Mouse (Mus musculus) CD4-positive, CD25-positive, alpha-beta regulatory T cell, adult 2 months (primary cell): ENCODE data around the gene Gm2000.
"Not testable (repeated sequence)": the region's sequence is repeated elsewhere in the genome, so short reads cannot be mapped to it uniquely, and the experiment has no call there.

Source experiments
- DNase-seq: peaks from one replicate; pipeline ENCODE4 v3.0.0-alpha.2; 2012; ENCODE audit warnings: low read depth, low spot score

Gm2000 gene

DNA sequence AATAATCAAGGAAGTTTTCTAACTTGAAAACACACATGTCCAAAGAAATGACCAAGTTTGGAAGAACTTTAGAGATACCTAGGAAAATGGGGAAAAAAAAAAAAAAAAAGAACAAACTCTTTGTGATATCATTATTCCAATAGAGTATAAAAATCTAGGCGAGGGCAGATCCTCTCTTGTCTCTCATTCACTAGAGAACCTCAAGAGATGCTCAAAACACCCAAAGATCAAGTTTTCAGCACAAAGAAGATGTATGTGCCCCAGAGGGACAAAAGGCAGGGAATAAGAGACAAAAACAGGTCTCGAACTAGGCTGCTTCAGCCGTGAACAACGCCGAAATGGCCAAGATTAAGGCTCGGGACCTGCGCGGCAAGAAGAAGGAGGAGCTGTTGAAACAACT lies at the start of gene Gm2000:
Gene Gm2000, plus strand, starts transcription at position 301 of the 400 bp plus-strand sequence.
- no peak for DNase-seq

DNA sequence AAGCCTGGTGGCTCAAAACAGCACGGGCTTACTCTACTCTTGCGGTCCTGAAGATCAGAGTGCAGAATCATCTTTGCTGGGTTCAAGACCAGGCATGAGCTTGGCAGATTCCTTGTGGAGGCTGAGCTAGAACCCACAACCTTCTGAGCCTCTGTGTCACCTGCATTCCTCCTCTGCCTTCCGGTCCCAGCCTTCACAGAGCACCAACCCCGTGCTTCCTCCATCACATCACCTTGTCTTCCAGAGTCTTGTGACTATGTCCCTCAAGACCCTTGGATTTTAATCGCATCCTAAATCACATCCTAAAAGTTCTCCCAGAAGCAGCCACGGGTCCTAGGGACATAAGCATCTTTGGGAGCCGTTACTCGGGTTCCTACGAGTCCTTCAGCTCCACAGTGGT lies 42.7 kb upstream of the Gm2000 start:
- no peak for DNase-seq

DNA sequence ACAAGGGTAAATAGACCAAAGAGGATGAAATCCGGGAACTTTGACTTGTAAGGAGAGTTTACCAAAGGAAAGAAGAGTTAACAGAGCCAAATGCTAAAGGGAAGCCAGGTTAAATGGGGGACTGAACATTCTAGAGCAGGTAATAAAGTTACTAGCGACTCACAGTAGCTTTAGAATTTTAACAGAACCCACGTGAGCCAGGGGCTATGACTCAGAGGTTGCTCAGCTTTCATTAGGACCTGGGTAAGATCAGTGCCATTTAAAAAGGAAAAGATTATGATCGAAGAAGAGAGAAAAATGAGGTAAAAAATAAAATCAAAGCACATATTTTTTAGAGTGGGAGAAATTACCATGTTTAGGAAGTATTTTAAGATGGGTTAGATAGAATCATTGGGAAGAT lies 25.0 kb upstream of the Gm2000 start:
- DNase-seq: no peak

DNA sequence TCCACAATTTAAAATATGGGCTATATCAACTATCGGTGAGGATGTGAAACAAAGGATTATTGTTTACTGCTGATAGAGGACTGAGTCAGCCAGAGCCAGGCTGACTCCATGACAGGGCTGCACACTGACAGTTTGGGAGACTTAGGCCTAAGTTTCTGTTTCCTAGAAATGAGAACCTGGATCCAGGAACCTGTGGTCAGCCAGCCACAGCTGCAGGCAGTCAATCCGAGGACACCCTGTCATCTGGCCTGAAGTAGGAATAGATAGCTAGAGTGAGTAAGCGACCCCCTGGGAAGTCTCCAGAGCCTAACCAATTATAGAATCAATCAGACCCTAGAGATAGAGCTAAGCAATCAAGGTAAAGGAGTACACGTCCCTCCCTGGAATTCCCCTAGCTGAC lies 21.4 kb upstream of the Gm2000 start:
- no peak for DNase-seq

DNA sequence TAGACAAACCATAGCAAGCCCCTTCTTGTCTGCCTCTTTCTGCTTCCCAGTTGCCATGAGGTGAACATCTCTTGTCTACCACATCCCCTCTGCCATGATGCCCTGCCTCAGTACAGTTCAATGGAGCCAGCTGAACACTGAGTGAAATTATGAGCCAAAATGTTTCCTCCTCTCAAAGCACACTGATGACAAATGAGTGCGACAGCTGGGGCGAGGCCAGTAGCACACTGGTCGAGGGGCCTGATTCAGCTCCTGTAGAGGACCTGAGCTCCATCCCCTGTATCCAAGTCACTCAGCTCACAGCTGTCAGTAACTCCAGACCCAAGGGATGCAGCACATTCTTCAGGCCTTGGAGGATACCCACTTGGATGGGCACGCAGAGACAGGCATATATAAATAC lies 20.2 kb upstream of the Gm2000 start:
- DNase-seq: no peak

DNA sequence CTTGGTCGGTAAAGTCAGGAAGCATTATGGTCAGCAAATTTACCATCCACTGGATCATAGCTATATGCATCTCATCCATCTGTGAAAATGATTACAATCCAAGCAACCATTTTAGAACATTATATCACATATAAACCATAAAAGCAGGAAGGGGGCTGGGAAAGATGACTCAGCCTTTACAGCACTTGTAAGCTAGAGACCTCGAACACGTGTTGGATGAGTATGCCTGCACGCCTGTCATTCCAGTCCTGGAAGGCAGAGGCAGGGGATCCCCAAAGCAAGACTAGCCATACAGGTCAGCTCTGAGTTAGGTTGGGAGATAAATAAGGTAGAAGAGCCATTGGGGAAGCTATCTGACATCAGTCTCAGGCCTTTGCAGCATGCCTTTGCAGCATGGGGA lies 16.8 kb upstream of the Gm2000 start:
- DNase-seq: no peak

DNA sequence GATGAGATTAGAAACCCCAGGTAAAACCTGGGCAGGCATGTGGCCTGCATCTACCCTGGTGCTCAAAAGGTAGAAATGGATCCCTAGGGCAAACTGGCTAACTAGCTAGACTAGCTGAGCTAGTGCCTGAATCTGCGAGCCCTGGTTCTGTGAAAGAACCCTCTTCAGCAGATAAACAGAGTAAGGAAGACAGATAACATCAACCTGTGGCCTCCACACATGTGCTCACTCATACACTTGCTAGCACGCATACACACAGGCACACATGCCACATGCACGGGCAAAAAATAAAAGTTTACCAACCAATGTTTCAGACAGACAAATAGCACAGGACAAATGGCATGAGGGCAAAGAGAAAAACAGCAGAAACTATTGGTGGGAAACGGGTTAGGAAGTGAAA lies 15.4 kb upstream of the Gm2000 start:
- DNase-seq: peak; percentile 12

DNA sequence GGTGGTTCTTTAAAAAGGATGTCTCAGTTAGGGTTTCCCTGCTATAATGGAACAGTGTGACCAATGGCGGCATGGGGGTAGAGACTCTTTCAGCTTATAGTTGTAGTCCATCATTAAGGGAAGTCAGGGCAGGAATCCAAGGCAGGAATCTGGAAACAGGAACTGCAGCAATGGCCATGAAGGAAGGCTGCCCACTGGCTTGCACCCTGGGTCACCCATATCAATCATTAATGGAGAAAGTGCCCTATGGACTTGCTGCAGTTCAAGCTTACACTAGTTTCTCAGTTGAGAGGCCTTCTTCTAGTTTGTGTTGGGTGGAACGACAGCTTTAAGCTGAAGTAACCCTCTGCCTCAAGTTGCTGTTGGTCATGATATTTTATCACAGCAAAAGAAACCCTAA lies 13.4 kb upstream of the Gm2000 start:
- no peak for DNase-seq

DNA sequence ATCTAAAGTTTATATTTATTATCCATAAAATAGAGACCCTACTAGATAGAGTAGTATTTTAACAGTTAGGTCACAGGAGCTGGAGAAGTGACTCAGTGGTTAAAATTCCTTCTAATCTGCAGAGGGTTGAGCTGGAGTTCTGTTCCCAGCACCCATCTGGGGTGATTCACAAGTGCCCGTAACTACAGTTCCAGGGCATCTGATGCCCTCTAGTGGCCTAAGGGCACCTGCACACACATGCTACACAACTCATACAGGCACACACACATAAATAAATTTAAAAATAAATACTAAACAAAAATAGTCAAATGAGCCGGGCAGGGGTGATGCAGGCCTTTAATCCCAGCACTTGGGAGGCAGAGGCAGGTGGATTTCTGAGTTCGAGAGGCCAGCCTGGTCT lies 15.4 kb downstream of the Gm2000 start:
- DNase-seq: no peak

DNA sequence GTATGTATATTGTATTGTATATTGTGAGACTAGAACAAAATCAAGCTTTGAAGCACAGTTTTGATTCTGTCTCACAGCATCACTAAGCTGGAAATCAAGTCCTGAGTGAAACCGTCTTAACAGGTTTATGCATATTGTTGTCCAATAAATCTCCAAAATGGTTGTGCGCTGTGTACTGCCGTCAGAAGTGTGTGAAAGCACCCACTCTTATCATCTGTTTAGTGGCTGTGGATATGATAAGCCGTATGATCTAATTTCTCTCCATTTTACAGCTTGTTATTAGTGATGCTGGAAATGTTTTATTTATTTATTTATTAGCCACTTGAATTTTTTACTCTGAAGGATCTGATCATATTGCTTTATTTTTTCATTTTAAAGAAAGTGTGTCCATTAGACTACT lies 20.4 kb downstream of the Gm2000 start:
- DNase-seq: no peak

DNA sequence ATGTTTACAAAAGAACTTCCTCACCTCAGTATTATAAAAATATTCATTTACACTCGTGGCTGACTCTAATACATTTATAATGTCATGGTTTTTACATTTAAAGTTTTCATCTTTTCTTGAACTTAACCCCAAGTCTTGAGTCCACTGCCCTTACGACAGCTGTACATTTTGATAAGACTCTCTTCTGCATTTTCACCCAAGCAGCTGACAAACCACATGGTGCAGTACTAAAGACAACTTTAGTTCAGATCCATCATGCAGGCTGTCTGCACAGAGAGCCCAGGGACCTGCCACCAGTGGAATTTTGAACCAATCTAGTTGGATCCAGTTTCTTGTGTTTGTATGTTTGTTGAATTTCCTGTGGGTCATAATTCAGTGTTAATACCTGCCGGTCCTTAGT lies 21.0 kb downstream of the Gm2000 start:
- no peak for DNase-seq

DNA sequence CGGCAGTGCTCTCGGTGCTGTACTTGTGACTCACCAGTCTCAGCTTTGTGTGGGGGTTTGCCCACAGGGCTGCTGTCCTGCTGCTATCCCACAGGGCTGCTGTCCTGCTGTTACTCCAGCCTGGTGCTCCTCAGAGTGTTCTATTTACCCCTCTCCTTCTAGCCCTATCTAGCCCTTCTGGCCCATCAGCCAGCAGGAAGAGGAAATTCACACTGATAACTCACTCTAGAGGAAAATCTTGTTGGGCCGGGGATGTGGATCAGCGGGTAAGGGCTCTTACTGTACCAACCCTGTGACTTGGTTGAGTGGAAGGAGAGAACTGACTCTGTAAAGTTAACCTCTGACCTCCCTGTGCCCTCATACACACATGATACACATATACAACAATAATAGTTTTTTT lies 27.3 kb downstream of the Gm2000 start:
- no peak for DNase-seq

DNA sequence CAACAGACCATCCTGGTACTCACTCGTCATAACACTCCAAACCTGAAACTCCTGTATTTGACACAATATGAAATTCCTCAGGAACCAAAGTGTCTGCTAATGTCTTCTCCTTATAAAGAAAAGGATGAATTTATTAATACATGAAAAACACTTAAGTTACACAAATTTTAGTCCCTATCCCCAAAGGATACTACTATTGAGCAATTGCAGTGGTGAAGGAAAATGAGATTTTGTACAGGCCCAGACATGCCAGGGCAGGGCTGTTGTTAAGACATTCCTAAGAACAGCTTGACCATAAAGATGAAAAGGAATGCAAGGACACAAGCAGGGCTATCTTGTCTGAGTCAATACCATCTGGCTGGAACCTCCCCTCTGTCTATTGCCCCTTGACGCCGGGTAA lies 34.3 kb downstream of the Gm2000 start:
- not testable (repeated sequence) for DNase-seq

DNA sequence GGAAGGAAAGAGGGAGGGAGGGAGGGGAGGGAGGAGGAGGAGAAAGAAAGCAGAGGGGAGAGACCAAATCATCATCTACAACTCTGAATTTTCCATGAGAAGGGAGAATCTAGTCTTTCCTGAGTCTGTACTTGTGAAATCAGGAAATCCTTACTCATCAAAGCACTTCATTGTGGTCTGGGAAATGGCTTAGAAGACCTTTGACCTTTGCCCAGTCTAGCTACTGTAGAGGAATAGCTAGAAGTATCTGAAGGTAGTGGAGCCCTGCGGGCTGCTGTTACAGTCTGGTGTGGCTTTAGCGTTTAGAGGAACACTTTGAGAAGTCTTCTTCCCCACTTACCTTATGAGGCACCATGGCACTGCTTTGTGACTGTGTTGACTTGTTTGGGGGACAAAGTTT lies 36.7 kb downstream of the Gm2000 start:
- DNase-seq: no peak

DNA sequence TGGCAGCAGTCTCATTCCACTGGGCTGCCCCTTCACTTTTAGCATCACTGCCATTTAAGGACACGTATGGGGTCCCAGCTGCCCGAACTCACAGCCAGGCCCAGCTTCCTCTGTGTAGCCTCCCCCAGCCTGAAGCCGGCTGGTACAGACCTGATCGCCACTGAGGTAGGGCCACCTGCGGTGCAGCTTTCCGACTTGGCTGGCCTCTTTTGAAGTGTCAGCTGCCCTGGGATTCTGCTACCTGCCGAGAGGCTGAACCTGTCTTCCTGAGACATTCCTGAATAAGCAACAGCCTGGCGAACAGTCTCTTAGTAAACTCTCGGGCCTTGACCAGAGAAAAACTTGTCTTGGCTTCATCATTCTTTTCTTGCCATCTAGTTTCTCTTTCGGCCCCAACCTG lies 37.4 kb downstream of the Gm2000 start:
- DNase-seq: no peak

DNA sequence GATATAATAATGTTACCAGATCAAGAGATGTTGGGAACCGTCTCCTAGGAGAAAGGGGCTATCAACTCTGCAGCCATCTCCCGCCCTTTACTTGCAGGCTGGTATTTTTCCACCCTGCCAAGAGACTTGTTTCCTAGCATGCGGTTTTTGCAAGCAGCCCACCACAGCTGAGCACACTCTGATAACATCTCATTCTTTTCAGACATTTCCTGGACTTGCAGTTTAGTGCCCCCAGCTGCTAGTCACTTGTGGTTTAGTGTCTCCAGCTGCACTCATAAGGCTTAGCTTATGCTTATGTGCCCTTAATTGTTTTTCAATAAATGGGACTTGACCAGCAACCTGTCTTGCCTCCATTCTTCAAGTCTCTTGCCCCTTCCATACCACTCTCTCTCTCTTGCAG lies 42.2 kb downstream of the Gm2000 start:
- peak; percentile 45 for DNase-seq

DNA sequence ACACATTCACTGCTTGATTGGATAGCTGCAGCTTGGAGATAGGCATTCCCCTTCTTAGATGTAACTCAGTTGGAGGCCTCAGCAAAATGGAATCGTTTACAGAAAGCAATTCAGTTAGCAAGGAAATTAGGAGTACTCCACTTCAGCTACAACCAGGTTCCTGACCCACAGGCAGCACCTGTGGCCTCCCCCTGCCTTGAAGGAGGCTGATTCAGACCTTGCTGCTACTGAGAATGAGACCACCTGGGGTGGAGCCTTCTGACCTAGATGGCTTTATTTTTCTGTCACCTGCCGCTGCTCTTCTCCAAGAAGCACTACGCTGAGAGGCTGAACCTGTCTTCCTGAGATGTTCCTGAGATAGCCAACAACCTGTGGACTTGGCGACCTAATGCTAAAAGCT lies 42.7 kb downstream of the Gm2000 start:
- DNase-seq: no peak
